Mouse (Mus musculus) MEL-GATA-1-ER (cell line): ENCODE data around the gene Olfr44.

Experiments
- DNase-seq: peaks from one replicate; pipeline ENCODE4 v3.0.0-alpha.2; 2012; ENCODE audit warnings: low read depth; ENCODE audit errors: extremely low read depth

Gene Olfr44

DNA sequence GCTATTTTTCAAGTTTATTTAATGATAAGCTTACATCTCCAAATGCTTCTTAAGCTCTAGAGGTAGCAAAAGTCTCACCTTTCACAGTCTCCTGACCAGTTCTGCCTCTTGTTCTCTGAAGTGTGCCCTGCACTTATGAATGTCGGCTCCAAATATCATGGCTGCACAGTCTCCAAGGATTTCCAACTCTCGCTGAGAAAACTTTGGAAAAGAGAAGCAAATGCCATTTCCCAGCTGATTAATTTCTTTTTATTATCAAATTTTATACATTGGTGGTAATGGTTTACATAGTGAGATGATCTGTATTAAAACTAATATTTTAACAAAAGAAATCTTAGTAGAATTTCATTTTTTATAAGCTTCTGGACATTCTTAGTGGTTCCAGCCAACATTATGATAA lies at the start of gene Olfr44:
Olfr44 (minus strand) TSS at position 101 of the 400 bp plus-strand sequence.
- no peak for DNase-seq

GRCm38 (mm10) chr9:39523616-39524285 lies 30.0 kb upstream of the Olfr44 start:
- DNase-seq, result no peak

- DNase-seq, result no peak
Observed at GRCm38 (mm10) chr9:39518595-39518994, 24.8 kb upstream of the Olfr44 start.

DNA sequence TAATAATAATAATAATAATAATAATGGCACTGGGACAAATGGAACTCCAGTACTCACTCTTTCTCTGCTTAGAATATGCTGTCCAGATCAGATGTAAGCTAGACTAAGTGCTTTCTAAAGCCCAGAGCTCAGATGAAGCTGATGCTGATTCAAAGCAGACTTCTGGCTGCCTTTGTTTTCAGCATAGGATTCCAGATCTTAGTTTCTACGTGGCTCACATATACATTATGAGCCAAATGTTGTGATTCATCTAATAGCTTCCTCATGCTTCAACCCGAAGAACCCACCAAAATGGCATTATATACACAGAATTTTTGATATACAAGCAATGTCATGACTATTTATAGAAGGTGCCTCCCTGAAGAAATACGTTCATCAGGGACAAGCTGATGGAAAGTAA lies 21.7 kb upstream of the Olfr44 start, which contains the start of gene Olfr957:
Olfr957 (minus strand) TSS at position 279 of the 400 bp plus-strand sequence.
- DNase-seq, result no peak

DNA sequence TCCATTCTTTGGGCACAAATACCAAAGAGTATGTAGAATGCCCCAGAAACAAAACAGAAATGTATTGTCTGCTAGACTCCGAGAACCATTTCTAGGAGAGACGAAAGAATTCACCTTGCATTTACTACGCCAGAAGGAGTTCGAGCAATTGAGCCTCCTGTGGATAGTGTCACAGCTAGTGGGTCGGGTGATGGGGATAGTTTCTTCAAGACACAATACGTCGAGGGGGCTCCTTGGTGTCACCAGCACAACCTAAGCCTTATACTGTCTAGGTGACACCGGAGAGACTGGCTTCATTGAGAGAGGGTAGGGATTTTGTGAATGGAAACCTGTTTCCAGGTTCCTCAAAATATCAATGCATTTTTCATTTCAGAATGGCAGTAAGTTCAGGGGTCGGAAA lies 15.6 kb upstream of the Olfr44 start:
- no peak for DNase-seq

GRCm38 (mm10) chr9:39508998-39509397 lies 15.2 kb upstream of the Olfr44 start:
- no peak for DNase-seq

- no peak for DNase-seq
Observed at GRCm38 (mm10) chr9:39471844-39472243, 22.0 kb downstream of the Olfr44 start, which contains the start of gene Olfr955. TSS of gene Olfr955 (minus strand) at chr9:39471944.

DNA sequence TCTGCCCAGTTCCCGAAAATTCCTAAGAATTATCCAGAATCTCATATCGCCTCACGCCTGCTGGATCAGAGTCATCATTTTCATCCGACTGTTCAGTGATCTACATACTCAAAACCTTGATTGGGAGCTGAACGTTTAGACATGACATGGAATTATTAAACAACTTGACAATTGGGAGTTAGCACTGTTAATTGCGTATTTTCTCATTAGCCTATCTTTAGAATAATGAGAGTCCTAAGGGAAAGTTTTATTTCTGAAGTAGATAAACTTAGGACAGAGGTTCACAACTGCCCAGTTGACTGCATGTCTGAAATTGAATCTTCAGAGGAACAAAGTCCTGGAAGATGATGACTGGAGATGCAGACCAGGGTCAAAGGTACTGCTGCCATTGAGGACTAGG lies 37.4 kb downstream of the Olfr44 start, which contains the start of gene Olfr954:
Olfr954 (plus strand) TSS at position 301 of the 400 bp plus-strand sequence.
- DNase-seq, result no peak
